Mouse (Mus musculus) testis, adult 10 weeks (tissue): ENCODE results near the gene Lilr4b. TPM values are rescaled to one million over a fixed set of nuclear protein-coding genes. Genes with fewer than 3 reads are reported as not detected.

Experiments used
- polyA plus RNA-seq: library from polyadenylated mRNA; stranded (reverse); fragments of 350-450 nt; fragmentation: Illumina TruSeq; extraction: RNeasy Lipid Tissue Mini Kit (QIAGEN cat#74804); gene quantifications from one replicate; pipeline ENCODE4 v1.2.3, GENCODE M21; 2014; ENCODE audit warnings: low read depth, low replicate concordance

Lilr4b gene
- 1.8 TPM for polyA plus RNA-seq

DNA sequence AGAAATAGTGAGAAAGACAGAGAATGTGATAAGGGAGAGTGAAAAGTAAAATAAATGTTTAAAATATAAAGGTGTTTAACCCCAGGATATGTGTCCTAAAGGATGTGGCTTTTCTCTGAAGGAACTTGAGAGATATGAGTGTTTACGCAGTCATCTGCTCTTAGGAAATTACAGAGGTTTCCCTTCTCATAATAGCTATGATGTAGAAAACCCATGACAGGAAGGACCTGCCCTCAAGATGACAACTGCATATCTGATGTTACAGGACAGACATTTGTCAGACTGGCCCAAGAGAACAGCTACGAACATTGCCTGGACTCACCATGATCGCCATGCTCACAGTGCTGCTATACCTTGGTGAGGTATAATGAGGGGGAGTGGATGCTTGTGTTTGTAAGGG is at the start of gene Lilr4b, which contains the start of gene Gm49339:
Gene Lilr4b (plus strand): TSS at position 236 of the 400 bp plus-strand sequence.
Gene Gm49339 (plus strand): TSS at position 216 of the 400 bp plus-strand sequence.

GRCm38 (mm10) chr10:51490691-51491090 is 10.3 kb downstream of the Lilr4b start, which contains the start of gene Lilrb4a:
Gene Lilrb4a, plus strand, starts transcription at chr10:51490956.

Other genes starting within 250 kb of the Lilr4b start
- gene Gm49339, start within 50 bp of the Lilr4b start, polyA plus RNA-seq, result not detected
- 3.9 TPM for gene Lilrb4a, start 10.3 kb downstream of the Lilr4b start, polyA plus RNA-seq
- not detected for gene Fam162b, start 109.9 kb downstream of the Lilr4b start, polyA plus RNA-seq
- gene Gprc6a, start 150.8 kb downstream of the Lilr4b start, polyA plus RNA-seq, result not detected
- gene Rfx6, start 197.1 kb downstream of the Lilr4b start, polyA plus RNA-seq, result 2.7 TPM